Mouse (Mus musculus) Patski (cell line): ENCODE measurements around the gene Hoxa7. TPM values are rescaled to one million over a fixed set of nuclear protein-coding genes. Genes with fewer than 3 reads are reported as not detected.

Source experiments
- ATAC-seq: fragments of 100-300 bp; one replicate; pipeline ENCODE4 v1.8.0; 2021
- CTCF ChIA-PET: fragments of 350-600 bp; sonication (Branson Sonifier 250); formaldehyde crosslinking; loops from one replicate; lab custom pipeline; 2022; ENCODE audit warnings: inconsistent platforms; lab: Charles Lee
- POLR2A ChIA-PET: fragments of 350-600 bp; sonication (Branson Sonifier 250); formaldehyde crosslinking; loops from one replicate; lab custom pipeline; 2022; ENCODE audit warnings: antibody characterized with exemption, inconsistent platforms; lab: Charles Lee
- DNase-seq: peaks from one replicate; pipeline ENCODE4 v3.0.0-alpha.2; 2011; ENCODE audit warnings: low read depth, low spot score
- H3K27me3 ChIP-seq: fragments of 371-371 bp; one replicate; pipeline ENCODE4 v1.5.1; 2021
- CTCF ChIP-seq: fragments of 100-300 bp; IDR thresholded peaks from one replicate; pipeline ENCODE4 v1.5.1; 2021
- in situ Hi-C: fragments of 300-500 bp; cut with MboI; formaldehyde crosslinking; loops from 3 replicates; pipeline ENCODE4 v1.11.1; 2018; ENCODE audit warnings: low pct_unique_long_range_greater_than_20kb, mixed read lengths
- polyA plus RNA-seq: library from polyadenylated mRNA; unstranded; gene quantifications from one replicate; pipeline ENCODE4 v1.2.3, GENCODE M21; 2021

Gene Hoxa7
- polyA plus RNA-seq, 1 experiment from 2014 or later = 51.6 TPM

- in situ Hi-C loops = loop anchor here (5.0 kb wide), 1 partner anchor 468 kb away; no protein-coding TSS in a partner anchor
- CTCF ChIA-PET = no interaction called here
- no peak for TF ChIP-seq CTCF
- ATAC-seq = no peak
- DNase-seq = no peak
- H3K27me3 ChIP-seq = no peaks in the 10 kb centered on the region
- POLR2A ChIA-PET = no interaction called here
Measured at GRCm38 (mm10) chr6:52253511-52254500, 32.2 kb upstream of the Hoxa7 start.

DNA sequence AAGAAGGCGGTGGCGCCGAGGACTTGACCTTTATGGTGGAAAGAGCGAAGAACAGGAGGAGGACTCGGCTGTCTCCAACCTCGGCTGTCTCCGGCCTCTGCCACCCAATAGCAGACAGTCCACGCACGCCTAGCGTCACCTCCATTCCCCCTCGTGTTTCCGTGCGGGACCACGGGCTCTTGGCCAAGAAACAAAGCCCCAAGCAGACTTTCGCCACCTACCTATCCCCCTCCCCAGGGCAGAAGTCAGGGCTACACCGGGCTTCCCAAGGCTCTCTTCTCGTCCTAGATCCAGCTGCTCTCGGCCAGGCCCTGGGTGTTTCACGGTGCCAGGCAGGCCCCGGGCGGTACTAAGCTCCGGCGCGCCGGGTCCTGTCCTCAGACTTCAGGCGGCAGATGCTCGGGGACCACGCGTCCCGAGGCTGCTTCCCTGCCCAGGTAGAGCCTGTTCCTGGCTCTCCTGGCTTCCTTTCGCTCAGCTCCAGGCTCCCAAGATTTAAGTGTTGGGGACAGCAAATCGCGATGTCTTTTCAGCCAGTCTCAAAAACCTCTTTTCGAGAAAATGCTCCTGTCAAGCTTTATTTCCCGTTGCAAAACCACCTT lies 31.2 kb upstream of the Hoxa7 start:
- POLR2A ChIA-PET = interaction anchor here (0.7 kb wide), 1 partner anchor 12 kb away, joined by 3 read pairs; the partner anchor contains the start of gene Hoxa10
- ATAC-seq (no peak), DNase-seq (no peak)
- CTCF ChIA-PET = interaction anchor here (1.4 to 1.6 kb wide), 2 partner anchors 9 to 349 kb away, joined by 4 read pairs; no protein-coding TSS in a partner anchor
- no peak for TF ChIP-seq CTCF
- in situ Hi-C loops = loop anchor here (5.0 kb wide), 1 partner anchor 469 kb away; no protein-coding TSS in a partner anchor
- H3K27me3 ChIP-seq = no peaks in the 10 kb centered on the region

DNA sequence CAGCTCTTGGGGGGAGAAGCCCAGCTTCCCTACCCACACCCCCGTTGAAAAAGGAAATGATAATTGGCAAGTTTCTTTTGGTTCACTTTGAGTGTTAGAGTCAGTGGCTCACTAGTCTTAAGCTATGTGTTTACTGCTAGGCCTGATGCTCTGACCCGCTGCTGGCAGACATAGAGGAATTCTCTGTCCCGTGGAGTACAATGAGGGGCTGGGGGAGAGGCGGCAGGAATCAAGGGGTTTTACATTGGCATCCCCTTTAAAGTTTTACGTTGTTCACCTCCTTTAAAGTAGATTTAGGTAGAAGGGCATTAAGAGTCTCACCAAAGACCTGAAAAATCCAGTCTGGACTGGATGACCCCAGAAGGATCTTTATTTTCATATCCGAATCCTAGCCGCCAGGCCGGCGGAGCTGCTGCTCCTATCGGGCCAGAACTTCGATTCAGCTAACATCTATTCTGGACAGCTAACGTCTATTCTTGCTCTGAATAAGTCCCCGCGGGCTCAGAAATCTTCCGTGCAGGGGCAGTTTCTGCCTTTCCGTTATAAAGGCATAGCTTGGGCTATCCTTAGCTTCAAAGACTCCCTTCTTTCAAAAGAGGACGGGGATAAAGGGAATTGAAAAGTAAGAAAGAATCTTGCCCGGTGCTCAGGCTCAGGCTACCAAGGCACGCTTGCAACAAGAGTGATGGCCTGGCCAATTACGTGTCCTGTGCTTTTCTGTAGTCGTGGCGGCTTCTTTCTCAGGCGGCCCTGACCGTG lies 30.5 kb upstream of the Hoxa7 start:
- CTCF ChIA-PET = interaction anchor here (1.4 to 1.6 kb wide), 2 partner anchors 9 to 350 kb away, joined by 4 read pairs; no protein-coding TSS in a partner anchor
- no peak for DNase-seq
- H3K27me3 ChIP-seq = no peaks in the 10 kb centered on the region
- in situ Hi-C loops = loop anchor here (5.0 kb wide), 1 partner anchor 470 kb away; no protein-coding TSS in a partner anchor
- ATAC-seq = no peak
- TF ChIP-seq CTCF = no peak
- POLR2A ChIA-PET = interaction anchor here (0.7 kb wide), 1 partner anchor 11 kb away, joined by 3 read pairs; the partner anchor contains the start of gene Hoxa10

DNA sequence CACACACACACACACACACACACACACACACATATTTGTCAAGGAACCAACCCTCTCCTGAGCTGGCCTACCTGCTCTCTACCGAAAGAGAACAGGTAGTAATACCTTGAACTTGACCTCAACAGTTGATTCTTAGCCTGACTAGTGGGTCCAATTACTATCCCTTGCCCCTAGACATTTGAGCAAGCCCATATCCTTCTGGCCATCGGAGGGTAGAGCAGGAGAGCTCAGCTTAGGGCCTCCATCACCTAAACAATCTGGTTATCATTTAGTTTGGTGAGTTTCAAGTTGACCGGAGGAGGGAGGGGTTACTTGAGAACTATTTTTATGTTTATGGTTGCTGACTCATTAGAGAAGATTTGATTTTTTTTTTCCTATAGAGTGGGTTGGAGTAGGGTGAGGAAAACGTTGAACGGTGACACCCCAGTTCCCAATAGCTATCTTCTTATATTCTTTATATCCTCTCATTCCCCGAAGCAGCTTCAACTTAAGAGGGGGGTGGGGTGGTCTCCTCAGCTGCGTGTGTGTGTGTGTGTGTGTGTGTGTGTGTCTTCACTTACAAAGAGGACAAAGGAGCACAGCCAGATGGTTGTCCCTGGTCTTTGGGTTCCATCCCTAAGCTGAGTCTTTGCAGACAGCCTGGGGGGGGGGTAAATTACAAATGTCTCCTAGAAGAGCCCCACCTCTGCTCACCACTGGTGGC lies 29.7 kb upstream of the Hoxa7 start:
- in situ Hi-C loops = loop anchor here (5.0 kb wide), 1 partner anchor 471 kb away; no protein-coding TSS in a partner anchor
- TF ChIP-seq CTCF = no peak
- ATAC-seq (no peak), DNase-seq (no peak)
- ChIA-PET CTCF (interaction anchor here (1.0 to 1.6 kb wide), 3 partner anchors 10 to 587 kb away, joined by 3 to 4 read pairs (median 4); no protein-coding TSS in a partner anchor), POLR2A (no interaction called here)
- no peaks in the 10 kb centered on the region for H3K27me3 ChIP-seq

GRCm38 (mm10) chr6:52249826-52250225 lies 28.2 kb upstream of the Hoxa7 start:
- no peak for ATAC-seq
- ChIA-PET POLR2A (no interaction called here), CTCF (interaction anchor here (1.2 kb wide), 1 partner anchor 9 kb away, joined by 3 read pairs; the partner anchor contains the start of gene Hoxa10)
- no peak for DNase-seq
- in situ Hi-C loops = loop anchor here (5.0 to 25.0 kb wide), 2 partner anchors 472 to 1263 kb away; no protein-coding TSS in a partner anchor
- H3K27me3 ChIP-seq = no peaks in the 10 kb centered on the region
- TF ChIP-seq CTCF = no peak

DNA sequence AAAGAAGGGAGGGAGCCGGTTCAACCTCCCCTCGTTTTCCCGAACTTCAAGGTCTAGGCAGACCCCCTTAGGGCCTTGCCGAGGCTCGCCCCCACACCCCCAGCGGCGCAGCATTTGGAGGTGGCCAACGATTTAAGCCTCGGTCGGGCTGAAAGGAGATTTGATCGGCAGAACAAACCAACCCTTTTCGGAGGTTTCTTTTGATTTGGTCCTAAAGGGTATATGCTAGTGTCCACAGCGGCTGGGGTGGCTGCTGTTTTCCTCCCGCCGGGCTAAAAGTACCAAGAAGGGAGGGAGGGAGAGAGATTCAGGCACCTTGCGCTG lies 27.7 kb upstream of the Hoxa7 start:
- CTCF ChIA-PET = interaction anchor here (1.2 kb wide), 1 partner anchor 9 kb away, joined by 3 read pairs; the partner anchor contains the start of gene Hoxa10
- ATAC-seq = no peak
- no peak for DNase-seq
- no peak for TF ChIP-seq CTCF
- H3K27me3 ChIP-seq = no peaks in the 10 kb centered on the region
- POLR2A ChIA-PET = interaction anchor here (21.2 kb wide), 1 partner anchor 26 kb away, joined by 778 read pairs; the partner anchor contains the start of genes Gm28308, Hoxa3, Hoxa6 and Hoxa7
- in situ Hi-C loops = loop anchor here (25.0 kb wide), 1 partner anchor 1262 kb away; no protein-coding TSS in a partner anchor

DNA sequence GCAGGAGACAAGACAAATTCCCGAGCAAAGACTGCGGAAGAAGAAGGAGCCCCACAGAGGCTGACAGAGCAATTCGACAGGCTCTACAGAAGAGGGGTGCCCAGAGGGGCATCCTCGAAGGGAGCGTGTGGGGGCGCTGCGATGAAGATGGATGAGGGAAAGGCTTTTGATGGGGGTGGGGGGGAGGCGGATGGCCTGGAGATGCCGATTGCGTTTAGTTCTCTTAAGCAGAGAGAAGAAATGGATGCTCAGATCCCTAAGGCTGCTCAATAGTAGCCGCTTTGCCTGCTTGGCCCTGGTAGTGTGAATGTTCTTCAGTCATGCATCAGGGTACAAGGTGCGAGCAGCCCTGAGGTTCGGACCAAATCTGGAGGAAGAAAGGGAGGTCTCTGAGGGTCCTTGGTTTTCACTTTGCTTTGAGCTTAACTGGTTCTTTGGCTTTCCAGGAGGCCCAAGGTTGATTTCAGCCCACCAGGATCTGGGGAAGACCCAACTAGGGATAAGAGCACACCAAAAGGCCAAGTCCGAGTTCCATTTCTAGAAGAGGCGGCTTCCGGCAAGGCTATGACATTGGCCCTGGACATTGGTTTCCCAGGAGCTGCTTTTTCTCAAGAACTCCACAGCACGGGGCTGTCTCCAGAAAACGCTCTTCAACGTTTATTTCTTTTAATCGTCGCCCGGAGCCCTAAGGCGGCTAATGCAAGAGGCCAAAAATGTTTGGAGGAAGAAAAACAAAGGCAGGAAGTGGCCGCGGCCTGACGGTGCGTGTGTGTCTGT lies 27.2 kb upstream of the Hoxa7 start:
- no peaks in the 10 kb centered on the region for H3K27me3 ChIP-seq

More for the DNA sequence above, 27.2 kb upstream of the Hoxa7 start:
- in situ Hi-C loops = loop anchor here (25.0 kb wide), 1 partner anchor 1262 kb away; no protein-coding TSS in a partner anchor
- POLR2A ChIA-PET = interaction anchor here (21.2 kb wide), 1 partner anchor 26 kb away, joined by 778 read pairs; the partner anchor contains the start of genes Gm28308, Hoxa3, Hoxa6 and Hoxa7
- CTCF ChIA-PET = interaction anchor here (1.2 to 4.4 kb wide), 2 partner anchors 8 kb away, joined by 3 to 27 read pairs; partner anchors contain the start of gene Hoxa10
- no peak for TF ChIP-seq CTCF
- DNase-seq (no peak), ATAC-seq (no peak)
